Mouse (Mus musculus) hindbrain, postnatal 0 days (tissue): ENCODE measurements around the gene Nlrp9a. TPM values are rescaled to one million over a fixed set of nuclear protein-coding genes. Genes with fewer than 3 reads are reported as not detected.
"Not testable (repeated sequence)": the region's sequence is repeated elsewhere in the genome, so short reads cannot be mapped to it uniquely, and the experiment has no call there.

Source experiments
- ATAC-seq: fragments of 200-750 bp; cut with Nextera tagmentation; 2 replicates; pipeline ENCODE4 v1.8.0; 2017; ENCODE audit warnings: mild to moderate bottlenecking, moderate TSS enrichment, moderate library complexity
- DNase-seq: peaks from one replicate; pipeline ENCODE4 v3.0.0-alpha.2; 2015; ENCODE audit warnings: low spot score
- H3K27ac ChIP-seq: fragments of 300-500 bp; sonication (generic); 2 replicates; pipeline ENCODE4 v1.5.1; 2014; ENCODE audit warnings: mild to moderate bottlenecking
- H3K27me3 ChIP-seq: fragments of 300-500 bp; sonication (generic); 2 replicates; pipeline ENCODE4 v1.6.1; 2014; ENCODE audit warnings: low read length, mixed read lengths; ENCODE audit not compliant: insufficient read depth
- H3K36me3 ChIP-seq: fragments of 300-500 bp; sonication (generic); 2 replicates; pipeline ENCODE4 v1.6.1; 2014; ENCODE audit warnings: low read length, mixed read lengths; ENCODE audit not compliant: insufficient read depth
- H3K4me1 ChIP-seq: fragments of 300-500 bp; sonication (generic); 2 replicates; pipeline ENCODE4 v1.6.1; 2014; ENCODE audit warnings: antibody characterized with exemption, low read length, mixed read lengths; ENCODE audit not compliant: insufficient read depth
- H3K4me2 ChIP-seq: fragments of 300-500 bp; sonication (generic); 2 replicates; pipeline ENCODE4 v1.6.1; 2014; ENCODE audit warnings: low read depth, mild to moderate bottlenecking, low read length, moderate library complexity, mixed read lengths
- H3K4me3 ChIP-seq: fragments of 300-500 bp; sonication (generic); 2 replicates; pipeline ENCODE4 v1.5.1; 2014; ENCODE audit warnings: low read length
- H3K9ac ChIP-seq: fragments of 300-500 bp; sonication (generic); replicated peaks from 2 replicates; pipeline ENCODE4 v1.6.1; 2014; ENCODE audit warnings: mild to moderate bottlenecking, low read length, moderate library complexity, mixed read lengths
- H3K9me3 ChIP-seq: fragments of 300-500 bp; sonication (generic); 2 replicates; pipeline ENCODE4 v1.6.1; 2016; ENCODE audit warnings: low read length, mixed read lengths
- CTCF ChIP-seq: IDR thresholded peaks from 2 replicates; pipeline ENCODE4 v1.5.1; 2016; ENCODE audit warnings: antibody characterized with exemption, control low read depth, low read depth
- WGBS: fragments of 180-500 bp; shearing (Covaris S2); extraction: QIAGEN DNeasy Blood & Tissue Kit; methylation state at CpG from one replicate; pipeline ENCODE4 v1.1.7; 2014; 5-methylcytosine and 5-hydroxymethylcytosine counted together
- microRNA-seq, 2 experiments: library from miRNA; unstranded; fragments of <30 nt; microRNA quantifications; one replicate each; pipeline ENCODE4; 2016
- polyA plus RNA-seq: library from polyadenylated mRNA; unstranded; fragments of >200 nt; fragmentation: Nextera tagmentation; extraction: Ambion mirVana; gene quantifications from 2 replicates; pipeline ENCODE4 v1.2.1, GENCODE M21; 2015
- total RNA-seq: library from RNA; depleted of rRNA; stranded (reverse); fragments of >200 nt; gene quantifications from 2 replicates; pipeline ENCODE4 v1.2.3, GENCODE M21; 2014; rRNA removed

Nlrp9a gene
- not detected in 2 replicates for total RNA-seq
- polyA plus RNA-seq: not detected in 2 replicates

DNA sequence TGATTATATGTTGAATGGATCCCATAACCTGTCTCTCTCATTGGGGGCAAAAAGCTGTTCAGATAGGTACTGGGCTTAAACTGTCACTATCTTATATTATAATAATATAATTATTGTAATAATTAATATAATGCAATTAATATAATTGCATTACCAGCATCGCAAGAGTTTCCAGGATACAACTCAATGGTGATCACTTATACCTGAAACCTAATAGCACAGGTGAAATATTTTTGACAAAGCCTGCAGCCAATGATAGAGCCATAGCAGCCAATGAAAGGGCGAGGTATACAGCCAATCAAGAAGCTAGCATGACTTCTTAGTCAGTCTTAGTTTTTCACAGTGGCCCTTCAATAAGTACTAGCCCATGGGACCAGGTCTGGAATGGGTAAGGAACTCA, at the start of gene Nlrp9a:
Gene Nlrp9a, plus strand, starts transcription at position 301 of the 400 bp plus-strand sequence.
- ATAC-seq, H3K4me3 ChIP-seq, H3K9me3 ChIP-seq, H3K27me3 ChIP-seq, H3K36me3 ChIP-seq, H3K9ac ChIP-seq, H3K27ac ChIP-seq, DNase-seq, H3K4me2 ChIP-seq, H3K4me1 ChIP-seq: not testable (repeated sequence)
- WGBS: 62% methylated on average over 2 of the region's 2 CpGs

DNA sequence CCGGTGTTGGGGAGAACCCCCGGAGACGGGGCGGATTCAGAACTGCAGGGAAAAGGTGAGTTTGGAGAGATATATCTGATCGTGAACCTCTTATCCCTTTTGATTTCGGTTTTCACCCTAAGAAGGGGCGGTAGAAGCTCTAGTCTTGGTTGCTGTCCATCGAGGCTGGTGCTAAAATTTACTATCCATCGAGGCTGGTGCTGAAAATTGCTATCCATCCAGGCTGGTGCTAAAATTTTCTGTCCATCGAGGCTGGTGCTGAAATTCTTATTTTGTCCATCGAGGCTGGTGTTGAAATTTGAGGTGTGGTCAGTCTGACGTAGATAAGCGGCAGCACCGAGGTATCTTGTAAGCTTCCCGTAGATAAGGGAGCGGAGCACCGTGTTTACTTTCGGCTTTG, 45.3 kb upstream of the Nlrp9a start:
- H3K9me3 ChIP-seq, H3K36me3 ChIP-seq, H3K4me3 ChIP-seq, ATAC-seq, H3K27ac ChIP-seq, H3K27me3 ChIP-seq, DNase-seq, H3K9ac ChIP-seq, H3K4me1 ChIP-seq, H3K4me2 ChIP-seq: not testable (repeated sequence)
- 82% methylated on average over 18 of the region's 18 CpGs for whole genome bisulfite sequencing

DNA sequence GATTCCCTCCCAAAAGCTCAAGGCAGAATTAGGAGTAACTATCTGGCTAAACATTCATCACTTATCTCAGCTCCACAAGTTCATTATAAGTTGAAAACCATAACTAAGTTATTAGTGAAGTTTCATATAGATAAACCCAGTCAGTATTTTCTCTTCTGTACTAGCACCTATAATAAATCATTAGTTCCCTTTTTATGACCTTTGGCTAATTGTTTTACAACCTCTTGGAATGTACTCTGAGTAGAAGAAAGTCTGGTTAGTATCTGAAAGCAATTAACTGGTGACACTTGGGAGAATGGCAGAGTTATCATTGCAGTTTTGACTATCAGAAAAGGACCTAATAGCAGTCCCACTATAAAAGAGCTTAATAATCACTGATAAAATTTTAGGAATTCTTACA, 54.3 kb downstream of the Nlrp9a start:
- ATAC-seq: no peak

DNA sequence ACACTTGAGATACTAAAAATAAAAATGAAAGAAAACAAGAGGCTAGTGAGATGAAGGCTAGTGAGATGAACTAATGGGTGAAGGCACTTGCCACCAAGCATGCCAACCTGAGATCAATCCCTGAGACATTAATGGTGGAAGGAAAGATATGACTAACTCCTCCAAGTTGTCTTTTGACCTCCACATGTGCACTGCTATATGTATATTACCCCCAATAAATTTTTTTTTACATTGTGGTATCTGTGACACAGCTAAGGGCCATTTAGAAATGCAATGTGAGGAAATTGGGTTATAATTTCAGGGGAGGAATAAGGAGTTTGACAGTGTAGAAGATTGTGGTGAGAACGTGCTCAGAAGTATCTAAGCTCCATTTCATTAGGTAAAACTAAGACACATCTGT, 55.0 kb downstream of the Nlrp9a start:
- Histone ChIP-seq H3K4me2 (no peak overlapping the region), H3K27ac (no peak overlapping the region), H3K36me3 (no peaks in the 10 kb centered on the region), H3K9ac (no peak overlapping the region), H3K4me1 (no peaks in the 10 kb centered on the region), H3K27me3 (no peaks in the 10 kb centered on the region), H3K9me3 (no peaks in the 10 kb centered on the region), H3K4me3 (no peak overlapping the region)
- no peak for TF ChIP-seq CTCF
- ATAC-seq: no peak
- no peak for DNase-seq
- 63% methylated on average over 1 of the region's 1 CpGs for WGBS

More for the DNA sequence above, 54.3 kb downstream of the Nlrp9a start:
- Histone ChIP-seq H3K4me1 (no peaks in the 10 kb centered on the region), H3K4me2 (no peak overlapping the region), H3K36me3 (no peaks in the 10 kb centered on the region), H3K27ac (no peak overlapping the region), H3K27me3 (no peaks in the 10 kb centered on the region), H3K9me3 (no peaks in the 10 kb centered on the region), H3K4me3 (no peak overlapping the region), H3K9ac (no peak overlapping the region)
- no peak for DNase-seq
- TF ChIP-seq CTCF: no peak

- not testable (repeated sequence) for ATAC-seq, H3K4me2 ChIP-seq, H3K4me1 ChIP-seq, H3K27me3 ChIP-seq, H3K9me3 ChIP-seq, H3K36me3 ChIP-seq, H3K27ac ChIP-seq, DNase-seq, H3K4me3 ChIP-seq, H3K9ac ChIP-seq
- 64% methylated on average over 1 of the region's 1 CpGs for WGBS
Measured at GRCm38 (mm10) chr7:26618364-26618763, 83.5 kb downstream of the Nlrp9a start, which contains the start of gene Vmn1r185. Gene Vmn1r185 (minus strand): TSS chr7:26618464.

Small RNA genes lying within 50 kb of the gene (microRNA-seq; reads per million reads assigned to microRNA genes)
- 0 reads per million in 2 experiments for gene Gm25947

Other genes with a start within 250 kb of the Nlrp9a start
- not detected in 2 replicates for gene Cyp2a4, start 227.9 kb upstream of the Nlrp9a start, total RNA-seq
- gene Cyp2a4, start 227.9 kb upstream of the Nlrp9a start, polyA plus RNA-seq: not detected in 2 replicates
- gene Nlrp9c, start 131.3 kb upstream of the Nlrp9a start, total RNA-seq: not detected in 2 replicates
- not detected in 2 replicates for gene Nlrp9c, start 131.3 kb upstream of the Nlrp9a start, polyA plus RNA-seq
- gene Nlrp4a, start 99.9 kb upstream of the Nlrp9a start, total RNA-seq: not detected in 2 replicates
- gene Nlrp4a, start 99.9 kb upstream of the Nlrp9a start, polyA plus RNA-seq: not detected in 2 replicates
- gene Vmn1r185, start 83.4 kb downstream of the Nlrp9a start, total RNA-seq: not detected in 2 replicates
- not detected in 2 replicates for gene Vmn1r185, start 83.4 kb downstream of the Nlrp9a start, polyA plus RNA-seq
- gene Cyp2b23, start 151.4 kb downstream of the Nlrp9a start, total RNA-seq: not detected in 2 replicates
- 0.06 TPM in 1 of 2 replicates, not detected in the other for gene Cyp2b23, start 151.4 kb downstream of the Nlrp9a start, polyA plus RNA-seq
- gene Cyp2b19, start 222.1 kb downstream of the Nlrp9a start, total RNA-seq: not detected in 2 replicates
- gene Cyp2b19, start 222.1 kb downstream of the Nlrp9a start, polyA plus RNA-seq: 0.23 and 0.71 TPM in 2 replicates